Mouse (Mus musculus) kidney, postnatal 0 days (tissue): ENCODE data around the gene Cdk11b. TPM values are rescaled to one million over a fixed set of nuclear protein-coding genes. Genes with fewer than 3 reads are reported as not detected.

Experiments used
- ATAC-seq: fragments of 200-750 bp; cut with Nextera tagmentation; replicated peaks from 2 replicates; pipeline ENCODE4 v1.8.0; 2017; ENCODE audit warnings: low read depth, moderate number of reproducible peaks, moderate TSS enrichment, moderate library complexity; ENCODE audit not compliant: low FRiP score
- DNase-seq: peaks from one replicate; pipeline ENCODE4 v3.0.0-alpha.2; 2016; ENCODE audit warnings: low spot score
- H3K27ac ChIP-seq: fragments of 300-500 bp; sonication (generic); 2 replicates; pipeline ENCODE4 v1.5.1; 2014; ENCODE audit warnings: mild to moderate bottlenecking
- H3K27me3 ChIP-seq: fragments of 300-500 bp; sonication (generic); 2 replicates; pipeline ENCODE4 v1.6.1; 2014; ENCODE audit warnings: low read length, mixed read lengths; ENCODE audit not compliant: insufficient read depth
- H3K36me3 ChIP-seq: fragments of 300-500 bp; sonication (generic); 2 replicates; pipeline ENCODE4 v1.6.1; 2014; ENCODE audit warnings: low read length, mixed read lengths; ENCODE audit not compliant: insufficient read depth
- H3K4me1 ChIP-seq: fragments of 300-500 bp; sonication (generic); replicated peaks from 2 replicates; pipeline ENCODE4 v1.6.1; 2014; ENCODE audit warnings: antibody characterized with exemption, low read length, mixed read lengths; ENCODE audit not compliant: insufficient read depth
- H3K4me2 ChIP-seq: fragments of 300-500 bp; sonication (generic); 2 replicates; pipeline ENCODE4 v1.6.1; 2014; ENCODE audit warnings: mild to moderate bottlenecking, low read length, moderate library complexity, mixed read lengths
- H3K4me3 ChIP-seq: fragments of 300-500 bp; sonication (generic); replicated peaks from 2 replicates; pipeline ENCODE4 v1.5.1; 2014; ENCODE audit warnings: low read depth, low read length
- H3K9ac ChIP-seq: fragments of 300-500 bp; sonication (generic); 2 replicates; pipeline ENCODE4 v1.6.1; 2014; ENCODE audit warnings: low read depth, low read length
- H3K9me3 ChIP-seq: fragments of 300-500 bp; sonication (generic); replicated peaks from 2 replicates; pipeline ENCODE4 v1.6.1; 2016; ENCODE audit warnings: low read length, inconsistent platforms, mixed read lengths
- CTCF ChIP-seq: IDR thresholded peaks from 2 replicates; pipeline ENCODE4 v1.5.1; 2016; ENCODE audit warnings: antibody characterized with exemption, low read depth, mild to moderate bottlenecking, moderate library complexity
- WGBS: fragments of 180-500 bp; shearing (Covaris S2); extraction: QIAGEN DNeasy Blood & Tissue Kit; methylation state at CpG from one replicate; pipeline ENCODE4 v1.1.7; 2014; 5-methylcytosine and 5-hydroxymethylcytosine counted together
- polyA plus RNA-seq: library from polyadenylated mRNA; unstranded; fragments of >200 nt; fragmentation: Nextera tagmentation; extraction: Ambion mirVana; gene quantifications from 2 replicates; pipeline ENCODE4 v1.2.1, GENCODE M21; 2015

Gene Cdk11b
- polyA plus RNA-seq, 1 experiment from 2014 or later: 60.0 TPM

GRCm38 (mm10) chr4:155596606-155597005, 28.0 kb upstream of the Cdk11b start:
- DNase-seq: no peak
- Histone ChIP-seq H3K9ac (no peak overlapping the region), H3K4me1 (no peaks in the 10 kb centered on the region), H3K4me2 (no peak overlapping the region), H3K27ac (no peak overlapping the region), H3K9me3 (no peaks in the 10 kb centered on the region), H3K4me3 (no peak overlapping the region), H3K27me3 (no peaks in the 10 kb centered on the region), H3K36me3 (no peaks in the 10 kb centered on the region)
- no peak for ATAC-seq
- WGBS: 59% methylated on average over 5 of the region's 5 CpGs
- TF ChIP-seq CTCF: no peak

- Histone ChIP-seq H3K36me3 (no peaks in the 10 kb centered on the region), H3K4me3 (no peak overlapping the region), H3K9ac (no peak overlapping the region), H3K27me3 (no peaks in the 10 kb centered on the region), H3K4me1 (no peaks in the 10 kb centered on the region), H3K27ac (no peak overlapping the region), H3K4me2 (no peak overlapping the region), H3K9me3 (no peaks in the 10 kb centered on the region)
- peak; percentile 3 for DNase-seq
- 27% methylated on average over 20 of the region's 20 CpGs for WGBS
- no peak for ATAC-seq
- no peak for TF ChIP-seq CTCF
These were observed 26.1 kb upstream of the Cdk11b start for GRCm38 (mm10) chr4:155598536-155598935.

GRCm38 (mm10) chr4:155599901-155600825, 24.5 kb upstream of the Cdk11b start:
- no peak for ATAC-seq
- Histone ChIP-seq H3K27me3 (no peaks in the 10 kb centered on the region), H3K9ac (no peak overlapping the region), H3K9me3 (no peaks in the 10 kb centered on the region), H3K36me3 (no peaks in the 10 kb centered on the region), H3K4me2 (peak overlapping the region; percentile 96), H3K27ac (peak overlapping the region; percentile 96), H3K4me1 (no peaks in the 10 kb centered on the region), H3K4me3 (peak overlapping the region; percentile 58)
- WGBS: 82% methylated on average over 11 of the region's 11 CpGs
- DNase-seq: no peak
- TF ChIP-seq CTCF: no peak

GRCm38 (mm10) chr4:155601091-155601996, 23.3 kb upstream of the Cdk11b start, which contains the start of gene Slc35e2:
Gene Slc35e2, plus strand, starts transcription at chr4:155601416.
- Histone ChIP-seq H3K27ac (peak within 1 kb of the TSS; percentile 96), H3K4me3 (peak within 1 kb of the TSS; percentile 58), H3K9ac (peak within 1 kb of the TSS; percentile 77), H3K36me3 (no peaks in the 10 kb centered on the region), H3K4me1 (no peaks in the 10 kb centered on the region), H3K27me3 (no peaks in the 10 kb centered on the region), H3K4me2 (peak within 1 kb of the TSS; percentile 96), H3K9me3 (no peaks in the 10 kb centered on the region)
- TF ChIP-seq CTCF: peak; percentile 44
- DNase-seq: peak; percentile 97
- WGBS: under 1% methylated on average over 63 of the region's 65 CpGs
- ATAC-seq: peak; percentile 95

GRCm38 (mm10) chr4:155601997-155602456, 22.6 kb upstream of the Cdk11b start:
- H3K4me3 ChIP-seq: peak overlapping the region; percentile 58
- TF ChIP-seq CTCF: no peak
- peak overlapping the region; percentile 96 for H3K4me2 ChIP-seq
- no peaks in the 10 kb centered on the region for H3K9me3 ChIP-seq
- ATAC-seq: peak; percentile 33
- WGBS: 2% methylated on average over 31 of the region's 31 CpGs
- H3K4me1 ChIP-seq: no peaks in the 10 kb centered on the region
- H3K36me3 ChIP-seq: no peaks in the 10 kb centered on the region
- no peaks in the 10 kb centered on the region for H3K27me3 ChIP-seq
- H3K9ac ChIP-seq: peak overlapping the region; percentile 77
- H3K27ac ChIP-seq: peak overlapping the region; percentile 96
- DNase-seq: no peak

GRCm38 (mm10) chr4:155602753-155603152, 21.9 kb upstream of the Cdk11b start:
- Histone ChIP-seq H3K9ac (no peak overlapping the region), H3K27me3 (no peaks in the 10 kb centered on the region), H3K4me3 (no peak overlapping the region), H3K9me3 (no peaks in the 10 kb centered on the region), H3K27ac (no peak overlapping the region), H3K4me2 (peak overlapping the region; percentile 96; the same call in 1 of the 2 replicates), H3K4me1 (no peaks in the 10 kb centered on the region), H3K36me3 (no peaks in the 10 kb centered on the region)
- WGBS: 92% methylated on average over 1 of the region's 1 CpGs
- DNase-seq (no peak), ATAC-seq (no peak)
- no peak for TF ChIP-seq CTCF
